Mouse (Mus musculus) right cerebral cortex, postnatal 25 days (tissue): Measurements from ENCODE around the gene 2610528A11Rik.

Source experiments
- DNase-seq: peaks from one replicate; pipeline ENCODE4 v3.0.0; 2022

The 2610528A11Rik gene

DNA sequence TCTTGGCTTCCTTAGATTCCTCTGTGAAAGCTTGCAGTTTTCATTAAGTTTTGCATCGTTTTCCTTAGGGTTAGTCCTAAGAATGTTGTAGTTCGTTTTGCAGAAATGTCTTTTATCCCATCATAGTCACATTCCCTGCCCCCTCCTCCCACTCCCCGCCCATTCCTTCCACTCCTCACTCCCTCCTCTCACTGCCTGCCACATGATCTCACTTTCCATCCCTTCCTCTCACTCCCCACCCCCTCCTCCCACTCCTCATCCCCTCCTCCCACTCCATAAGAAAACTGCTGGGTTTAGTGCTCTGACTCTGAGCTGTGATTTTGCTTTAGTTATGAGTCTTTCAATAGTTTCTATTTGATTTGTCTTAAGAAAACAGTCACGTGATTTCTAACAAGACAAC lies 30.1 kb downstream of the 2610528A11Rik start:
- no peak for DNase-seq

DNA sequence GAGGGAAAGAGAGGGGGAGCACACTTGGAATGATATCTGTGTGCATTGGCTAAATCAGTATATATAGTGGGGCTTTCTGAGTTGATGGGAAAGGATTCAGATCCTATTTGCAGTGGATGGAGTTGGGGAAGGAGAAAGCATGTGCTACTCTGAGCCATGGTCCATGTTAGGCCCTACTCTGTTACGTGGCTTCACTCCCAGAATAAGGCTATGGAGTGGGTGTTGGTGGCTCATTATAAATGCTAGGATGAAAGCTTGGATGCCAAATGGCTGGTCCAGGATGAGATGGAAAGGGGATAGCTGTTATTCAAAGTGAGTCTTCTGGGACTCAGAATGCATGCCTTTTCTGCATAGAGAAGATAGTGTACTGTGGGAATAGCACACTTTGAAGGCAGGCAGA lies 33.1 kb downstream of the 2610528A11Rik start:
- DNase-seq: no peak

DNA sequence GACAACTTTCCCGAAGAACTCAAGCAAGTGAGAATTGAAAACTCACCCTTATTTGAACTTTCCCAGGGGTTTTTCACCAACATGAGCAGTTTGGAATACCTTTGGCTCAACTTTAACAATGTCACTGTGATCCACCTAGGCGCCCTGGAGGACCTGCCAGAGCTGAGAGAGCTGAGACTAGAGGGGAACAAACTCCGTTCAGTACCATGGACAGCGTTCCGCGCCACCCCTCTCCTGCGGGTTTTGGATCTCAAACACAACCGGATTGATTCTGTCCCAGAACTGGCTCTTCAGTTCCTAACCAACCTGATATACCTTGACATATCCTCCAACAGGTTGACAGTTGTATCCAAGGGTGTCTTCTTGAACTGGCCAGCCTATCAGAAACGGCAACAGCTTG lies 45.3 kb downstream of the 2610528A11Rik start:
- DNase-seq: no peak

DNA sequence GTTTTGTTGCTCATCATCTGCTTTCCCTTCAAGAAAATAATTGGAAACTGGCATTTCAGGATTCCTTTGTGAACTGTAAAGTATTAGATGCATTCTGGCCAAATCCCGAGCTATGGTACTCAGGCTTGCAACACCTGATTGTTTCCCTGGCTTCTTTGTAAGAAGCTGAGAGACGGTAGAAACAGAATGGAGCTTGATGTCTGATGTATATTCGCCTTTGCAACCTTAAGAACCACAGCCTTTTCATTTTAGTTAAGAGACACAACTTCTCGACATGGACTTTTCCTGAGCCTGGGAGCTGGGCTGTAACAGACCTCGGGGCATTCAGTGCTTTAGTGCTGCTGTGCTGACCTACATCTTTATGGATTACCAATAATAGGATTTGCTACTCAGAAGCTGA lies 46.2 kb downstream of the 2610528A11Rik start, which contains the start of gene Lrit2:
Gene Lrit2, plus strand, starts transcription at position 301 of the 400 bp plus-strand sequence.
- no peak for DNase-seq

DNA sequence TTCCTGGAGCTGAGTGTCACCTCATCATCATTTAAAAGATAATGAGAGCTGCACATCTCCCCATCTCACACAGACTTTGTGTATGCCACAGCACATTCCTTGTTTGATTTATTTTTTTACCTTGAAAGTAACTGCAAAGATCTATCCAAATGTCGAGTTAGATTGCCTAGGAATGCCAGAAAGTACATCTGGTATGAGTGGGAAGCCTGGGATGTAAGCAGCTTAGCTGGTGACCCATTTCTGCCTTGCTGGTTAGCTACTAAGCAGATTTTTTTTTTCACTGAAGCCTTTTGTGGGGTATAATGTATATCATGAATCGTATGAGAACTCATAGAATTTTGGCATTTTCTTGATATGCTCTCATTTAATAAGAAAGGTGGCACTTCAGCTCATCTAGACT lies 47.2 kb downstream of the 2610528A11Rik start:
- DNase-seq: no peak

DNA sequence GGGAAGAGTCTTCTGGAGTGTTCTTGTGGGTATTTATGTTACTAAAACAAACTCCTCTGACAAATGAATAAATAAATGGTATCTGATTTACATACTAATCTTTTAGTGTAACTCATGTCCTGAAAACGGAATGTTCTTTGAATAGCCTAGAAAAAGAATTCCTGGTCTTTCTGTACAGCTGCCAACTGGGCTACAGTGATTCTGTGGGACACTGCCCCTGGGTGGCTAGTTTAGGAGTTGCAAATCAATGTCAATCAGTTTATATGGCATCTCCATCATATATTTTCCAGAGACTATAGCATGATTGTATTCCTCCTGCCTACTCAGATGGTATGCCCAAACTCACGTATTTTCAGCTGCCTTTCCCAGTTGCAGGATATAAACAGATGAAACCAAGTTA lies 49.0 kb downstream of the 2610528A11Rik start:
- DNase-seq: no peak
